Mouse (Mus musculus): ENCODE data around the gene Acot7.

DNA sequence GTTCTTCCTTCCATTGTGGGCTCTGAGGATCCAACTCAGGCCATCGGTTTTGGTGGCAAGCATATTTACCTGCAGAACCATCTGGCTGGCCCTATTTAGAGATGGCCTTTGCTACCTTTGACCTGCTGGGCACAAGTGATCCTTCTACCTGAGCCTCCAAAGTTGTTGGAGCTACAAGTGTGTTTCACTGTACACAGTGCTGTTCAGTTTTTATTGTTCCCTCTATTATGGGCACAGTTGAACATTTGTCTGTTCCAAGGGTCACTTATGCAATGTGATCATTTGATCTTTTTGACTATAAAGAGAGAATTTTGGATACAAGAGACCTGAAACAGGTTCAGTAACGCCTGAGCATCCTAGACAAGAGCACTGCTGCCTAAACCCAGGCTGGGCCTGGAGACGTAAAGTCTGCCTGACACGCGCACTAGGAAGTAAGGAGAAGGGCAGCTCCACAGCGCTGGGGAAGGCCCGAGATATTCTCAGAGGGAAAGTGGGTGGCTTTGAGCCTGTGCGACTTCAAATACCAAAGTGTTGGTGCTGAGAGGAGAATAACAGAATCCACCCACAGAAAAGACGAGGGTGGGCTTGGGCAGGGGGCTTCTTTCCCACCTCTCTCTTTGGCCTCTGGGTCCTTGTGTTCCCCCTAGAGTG is 65.4 kb downstream of the Acot7 start:
- no peak for TF ChIP-seq TAL1 (IDR thresholded peaks at IDR 0.05; ENCODE audit: low read length)
- TF ChIP-seq GATA1 (IDR thresholded peaks at IDR 0.05; ENCODE audit: low read length), result no peak
